Mouse (Mus musculus) megakaryocyte-erythroid progenitor cell, adult 5-6 weeks (primary cell): ENCODE results near the gene Bahcc1. TPM values are rescaled to one million over a fixed set of nuclear protein-coding genes. Genes with fewer than 3 reads are reported as not detected.
A peak's percentile ranks its signal among the peaks of the same experiment; 100 is the strongest.

Experiments
- ATAC-seq: replicated peaks from 2 replicates; pipeline ENCODE4 v1.8.0; 2016; ENCODE audit warnings: mild to moderate bottlenecking, inconsistent platforms; ENCODE audit not compliant: severe bottlenecking, poor library complexity, low FRiP score, low TSS enrichment
- total RNA-seq, 2 experiments: library from RNA; stranded (forward) in 1 of 2; stranded (reverse) in 1 of 2; fragments of 200-1000, 215-1000 nt in 1 of 2; fragments of >200 nt in 1 of 2; fragmentation: Nextera tagmentation in 1 of 2; gene quantifications; 2 replicates each; pipeline ENCODE4 v1.2.3; 2014 to 2017

The Bahcc1 gene
- total RNA-seq (2014; fragmentation: Nextera tagmentation), result 25.6 and 30.1 TPM in 2 replicates
- 6.7 and 7.0 TPM in 2 replicates for total RNA-seq (2017)

GRCm38 (mm10) chr11:120232230-120233097 is at the start of gene Bahcc1:
TSS of gene Bahcc1 (plus strand) at chr11:120232947.
- peak; percentile 82 for ATAC-seq

- no peak for ATAC-seq
These were observed 49.6 kb upstream of the Bahcc1 start for GRCm38 (mm10) chr11:120183180-120183579.

GRCm38 (mm10) chr11:120183708-120184107 is 49.0 kb upstream of the Bahcc1 start:
- ATAC-seq, result no peak

- no peak for ATAC-seq
These were observed 48.1 kb upstream of the Bahcc1 start for GRCm38 (mm10) chr11:120184371-120185315.

GRCm38 (mm10) chr11:120185316-120186141 is 47.2 kb upstream of the Bahcc1 start:
- ATAC-seq, result no peak

GRCm38 (mm10) chr11:120186145-120186740 is 46.5 kb upstream of the Bahcc1 start:
- ATAC-seq, result no peak

GRCm38 (mm10) chr11:120186821-120187235 is 45.9 kb upstream of the Bahcc1 start:
- no peak for ATAC-seq

- ATAC-seq, result no peak
These were observed 45.3 kb upstream of the Bahcc1 start for GRCm38 (mm10) chr11:120187236-120188101.

GRCm38 (mm10) chr11:120188102-120188480 is 44.7 kb upstream of the Bahcc1 start:
- no peak for ATAC-seq

GRCm38 (mm10) chr11:120188481-120189441 is 44.0 kb upstream of the Bahcc1 start:
- ATAC-seq, result no peak

- peak; percentile 96 for ATAC-seq
These were observed 43.1 kb upstream of the Bahcc1 start for GRCm38 (mm10) chr11:120189459-120190312.

- ATAC-seq, result no peak
These were observed 42.0 kb upstream of the Bahcc1 start for GRCm38 (mm10) chr11:120190526-120191412.

GRCm38 (mm10) chr11:120198831-120199230 is 33.9 kb upstream of the Bahcc1 start:
- no peak for ATAC-seq

- no peak for ATAC-seq
These were observed 33.0 kb upstream of the Bahcc1 start for GRCm38 (mm10) chr11:120199766-120200165.

GRCm38 (mm10) chr11:120200621-120201020 is 32.1 kb upstream of the Bahcc1 start:
- ATAC-seq, result no peak
